Mouse (Mus musculus) liver, postnatal 0 days (tissue): ENCODE measurements around the gene Gif. TPM values are rescaled to one million over a fixed set of nuclear protein-coding genes. Genes with fewer than 3 reads are reported as not detected.

ENCODE experiments used
- ATAC-seq: fragments of 200-750 bp; cut with Nextera tagmentation; 2 replicates; pipeline ENCODE4 v1.8.0; 2017; ENCODE audit warnings: mild to moderate bottlenecking, moderate library complexity
- DNase-seq: peaks from one replicate; pipeline ENCODE4 v3.0.0-alpha.2; 2016
- H3K27ac ChIP-seq: fragments of 300-500 bp; sonication (generic); 2 replicates; pipeline ENCODE4 v1.5.1; 2014; ENCODE audit warnings: antibody characterized with exemption, moderate library complexity, mild to moderate bottlenecking, low read depth
- H3K27me3 ChIP-seq: fragments of 300-500 bp; sonication (generic); 2 replicates; pipeline ENCODE4 v1.6.1; 2014; ENCODE audit warnings: low read length, control low read depth, mixed read lengths; ENCODE audit not compliant: insufficient read depth
- H3K36me3 ChIP-seq: fragments of 300-500 bp; sonication (generic); replicated peaks from 2 replicates; pipeline ENCODE4 v1.6.1; 2014; ENCODE audit warnings: mild to moderate bottlenecking, control low read depth, low read length, moderate library complexity, mixed read lengths; ENCODE audit not compliant: insufficient read depth
- H3K4me1 ChIP-seq: fragments of 300-500 bp; sonication (generic); 2 replicates; pipeline ENCODE4 v1.6.1; 2014; ENCODE audit warnings: antibody characterized with exemption, mild to moderate bottlenecking, control low read depth; ENCODE audit not compliant: insufficient read depth
- H3K4me2 ChIP-seq: fragments of 300-500 bp; sonication (generic); 2 replicates; pipeline ENCODE4 v1.6.1; 2014; ENCODE audit warnings: low read depth, mild to moderate bottlenecking, low read length, moderate library complexity, mixed read lengths
- H3K4me3 ChIP-seq: fragments of 300-500 bp; sonication (generic); 2 replicates; pipeline ENCODE4 v1.5.1; 2014; ENCODE audit warnings: low read depth, low read length
- H3K9ac ChIP-seq: fragments of 300-500 bp; sonication (generic); replicated peaks from 2 replicates; pipeline ENCODE4 v1.6.1; 2014; ENCODE audit warnings: mild to moderate bottlenecking, moderate library complexity
- H3K9me3 ChIP-seq: fragments of 300-500 bp; sonication (generic); 2 replicates; pipeline ENCODE4 v1.6.1; 2016; ENCODE audit warnings: mild to moderate bottlenecking, control low read depth, low read length, mixed read lengths
- CTCF ChIP-seq: sonication (generic); IDR thresholded peaks from 2 replicates; pipeline ENCODE4 v1.5.1; 2016; ENCODE audit warnings: antibody characterized with exemption, low read depth
- EP300 ChIP-seq: IDR thresholded peaks from 2 replicates; pipeline ENCODE4 v1.6.1; 2016; ENCODE audit warnings: antibody characterized with exemption, low read depth, mild to moderate bottlenecking
- WGBS: fragments of 180-500 bp; shearing (Covaris S2); extraction: QIAGEN DNeasy Blood & Tissue Kit; methylation state at CpG from one replicate; pipeline ENCODE4 v1.1.7; 2014; ENCODE audit not compliant: insufficient replicate concordance; 5-methylcytosine and 5-hydroxymethylcytosine counted together
- polyA plus RNA-seq: library from polyadenylated mRNA; unstranded; fragments of >200 nt; fragmentation: Nextera tagmentation; extraction: Ambion mirVana; gene quantifications from 2 replicates; pipeline ENCODE4 v1.2.1, GENCODE M21; 2015

Gene Gif
- polyA plus RNA-seq, 1 experiment from 2014 or later, result not detected

DNA sequence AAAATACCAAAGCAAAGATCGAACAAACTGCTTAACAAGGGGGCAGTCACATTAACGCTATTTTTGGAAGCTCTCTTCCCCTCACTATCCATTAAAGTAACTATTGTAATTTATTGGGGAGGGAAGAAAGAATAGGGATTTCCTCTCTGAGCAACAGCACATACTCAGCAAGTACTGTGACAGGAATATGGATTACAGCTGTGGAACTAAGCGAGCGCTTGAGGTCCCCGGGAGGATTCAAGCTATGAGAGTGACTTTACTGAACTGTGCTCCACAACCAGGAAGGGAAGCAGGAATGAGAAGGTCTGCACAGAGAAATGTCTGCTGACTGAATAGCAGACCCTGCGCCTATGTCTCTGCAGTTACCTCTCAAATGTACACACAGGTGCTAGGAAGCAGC, 41.5 kb downstream of the Gif start:
- TF ChIP-seq CTCF (no peak), EP300 (no peak)
- Histone ChIP-seq H3K9ac (no peak overlapping the region), H3K4me2 (no peak overlapping the region), H3K27ac (no peak overlapping the region), H3K4me1 (no peaks in the 10 kb centered on the region), H3K9me3 (no peaks in the 10 kb centered on the region), H3K36me3 (no peaks in the 10 kb centered on the region), H3K4me3 (no peak overlapping the region), H3K27me3 (no peaks in the 10 kb centered on the region)
- ATAC-seq (no peak), DNase-seq (no peak)
- 78% methylated on average over 6 of the region's 6 CpGs for WGBS

DNA sequence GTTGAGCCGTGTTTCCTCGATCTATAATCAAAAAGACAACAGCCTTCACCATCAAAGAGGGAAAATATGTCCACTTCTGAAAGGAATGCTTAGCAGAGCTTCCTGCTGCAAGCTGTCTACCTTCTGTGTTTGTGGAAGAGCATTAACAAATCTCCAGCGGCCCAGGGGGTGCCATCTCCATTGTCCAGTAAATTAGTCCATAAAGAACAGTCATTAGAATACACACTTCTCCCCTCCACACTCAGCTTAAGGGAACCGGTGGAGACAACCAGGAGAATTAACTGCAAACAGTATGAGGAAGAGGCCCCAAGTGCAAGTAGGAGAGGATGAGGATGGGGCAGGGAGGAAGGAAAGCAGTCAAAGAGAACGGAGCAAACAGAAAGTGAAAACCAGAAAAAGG, 44.5 kb downstream of the Gif start:
- no peaks in the 10 kb centered on the region for H3K36me3 ChIP-seq
- TF ChIP-seq CTCF (no peak), EP300 (no peak)
- DNase-seq, result no peak
- ATAC-seq, result no peak
- no peaks in the 10 kb centered on the region for H3K27me3 ChIP-seq
- H3K4me2 ChIP-seq, result no peak overlapping the region
- no peaks in the 10 kb centered on the region for H3K9me3 ChIP-seq
- WGBS, result 54% methylated on average over 5 of the region's 5 CpGs
- no peak overlapping the region for H3K27ac ChIP-seq
- no peaks in the 10 kb centered on the region for H3K4me1 ChIP-seq
- no peak overlapping the region for H3K4me3 ChIP-seq
- H3K9ac ChIP-seq, result no peak overlapping the region

- no peak overlapping the region for H3K4me2 ChIP-seq
- H3K9me3 ChIP-seq, result no peaks in the 10 kb centered on the region
- no peak overlapping the region for H3K4me3 ChIP-seq
- no peaks in the 10 kb centered on the region for H3K27me3 ChIP-seq
- 61% methylated on average over 2 of the region's 2 CpGs for WGBS
- DNase-seq (no peak), ATAC-seq (no peak)
- no peak overlapping the region for H3K27ac ChIP-seq
- H3K9ac ChIP-seq, result no peak overlapping the region
- H3K4me1 ChIP-seq, result no peaks in the 10 kb centered on the region
- no peak for TF ChIP-seq EP300
- TF ChIP-seq CTCF, result no peak
- H3K36me3 ChIP-seq, result no peaks in the 10 kb centered on the region
Observed at GRCm38 (mm10) chr19:11793741-11794359, 46.5 kb downstream of the Gif start.

DNA sequence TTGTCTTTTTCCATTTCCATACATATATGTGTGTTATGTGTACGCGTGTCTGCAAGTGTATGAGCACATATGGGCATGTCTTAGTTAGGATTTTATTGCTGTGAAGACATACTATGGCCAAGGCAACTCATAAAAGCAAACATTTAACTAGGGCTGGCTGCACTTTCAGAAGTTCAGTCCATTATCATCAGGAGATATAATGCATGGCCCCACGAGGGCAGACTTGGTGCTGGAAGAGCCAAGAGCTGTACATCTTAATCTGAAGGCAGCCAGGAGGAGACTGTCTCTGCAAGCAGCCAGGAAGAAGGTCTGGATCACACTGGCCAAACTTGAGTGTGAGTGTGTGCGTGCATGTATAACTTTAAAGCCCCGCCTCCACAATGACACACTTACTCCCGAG, 47.1 kb downstream of the Gif start:
- H3K4me2 ChIP-seq, result no peak overlapping the region
- H3K4me3 ChIP-seq, result no peak overlapping the region
- no peak overlapping the region for H3K27ac ChIP-seq
- H3K36me3 ChIP-seq, result no peaks in the 10 kb centered on the region
- TF ChIP-seq EP300, result no peak
- no peaks in the 10 kb centered on the region for H3K27me3 ChIP-seq
- H3K9me3 ChIP-seq, result no peaks in the 10 kb centered on the region
- H3K4me1 ChIP-seq, result no peaks in the 10 kb centered on the region
- DNase-seq (no peak), ATAC-seq (no peak)
- WGBS, result 70% methylated on average over 6 of the region's 6 CpGs
- H3K9ac ChIP-seq, result no peak overlapping the region

GRCm38 (mm10) chr19:11800531-11801315, 53.4 kb downstream of the Gif start:
- H3K9ac ChIP-seq, result no peak overlapping the region
- H3K27ac ChIP-seq, result no peak overlapping the region
- H3K36me3 ChIP-seq, result no peaks in the 10 kb centered on the region
- TF ChIP-seq CTCF (peak; percentile 26; the same call in 1 of the 2 replicates), EP300 (no peak)
- H3K4me3 ChIP-seq, result no peak overlapping the region
- H3K27me3 ChIP-seq, result no peaks in the 10 kb centered on the region
- no peaks in the 10 kb centered on the region for H3K4me1 ChIP-seq
- DNase-seq (no peak), ATAC-seq (peak; percentile 68)
- no peak overlapping the region for H3K4me2 ChIP-seq
- WGBS, result 61% methylated on average over 8 of the region's 8 CpGs
- no peaks in the 10 kb centered on the region for H3K9me3 ChIP-seq

DNA sequence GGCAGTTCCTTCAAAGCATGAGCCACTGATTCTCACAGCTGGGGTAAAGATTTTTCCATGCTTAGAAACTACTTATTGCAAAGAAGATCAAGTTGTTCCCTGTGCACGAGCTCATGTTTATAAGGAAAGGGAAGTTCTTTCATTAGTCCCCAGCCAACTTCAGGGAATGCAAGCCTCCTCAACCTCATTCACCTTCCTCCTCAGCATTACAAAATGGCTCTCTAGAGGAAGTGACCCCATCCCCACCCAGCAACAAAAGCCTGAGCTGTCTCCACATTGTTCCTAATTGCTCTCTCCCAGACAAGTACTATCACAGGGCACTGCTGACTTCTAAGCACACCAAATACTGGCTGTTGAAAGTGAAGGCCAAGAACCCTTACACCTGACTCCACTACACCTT, 57.1 kb downstream of the Gif start:
- Histone ChIP-seq H3K4me3 (no peak overlapping the region), H3K36me3 (no peaks in the 10 kb centered on the region), H3K27ac (no peak overlapping the region), H3K4me2 (no peak overlapping the region), H3K4me1 (peaks cover 3% of the 10 kb centered on the region), H3K9me3 (no peaks in the 10 kb centered on the region), H3K27me3 (no peaks in the 10 kb centered on the region), H3K9ac (no peak overlapping the region)
- WGBS, result 33% methylated on average over 1 of the region's 1 CpGs
- TF ChIP-seq CTCF (no peak), EP300 (no peak)
- DNase-seq (no peak), ATAC-seq (no peak)
